Mouse (Mus musculus) intestine, embryonic 16.5 days (tissue): ENCODE measurements around the gene Slc3a2. TPM values are rescaled to one million over a fixed set of nuclear protein-coding genes. Genes with fewer than 3 reads are reported as not detected.

Source experiments
- ATAC-seq: fragments of 200-750 bp; cut with Nextera tagmentation; 2 replicates; pipeline ENCODE4 v1.8.0; 2017; ENCODE audit warnings: moderate TSS enrichment, moderate library complexity
- H3K27ac ChIP-seq: fragments of 300-500 bp; sonication (generic); 2 replicates; pipeline ENCODE4 v1.5.1; 2014; ENCODE audit warnings: mild to moderate bottlenecking, low read length
- H3K27me3 ChIP-seq: fragments of 300-500 bp; sonication (generic); replicated peaks from 2 replicates; pipeline ENCODE4 v1.6.1; 2014; ENCODE audit warnings: low read length, control low read depth, mixed read lengths; ENCODE audit not compliant: control insufficient read depth, insufficient read depth
- H3K36me3 ChIP-seq: fragments of 300-500 bp; sonication (generic); 2 replicates; pipeline ENCODE4 v1.6.1; 2014; ENCODE audit warnings: low read length, control low read depth; ENCODE audit not compliant: control insufficient read depth, insufficient read depth
- H3K4me1 ChIP-seq: fragments of 300-500 bp; sonication (generic); 2 replicates; pipeline ENCODE4 v1.6.1; 2014; ENCODE audit warnings: low read length, control low read depth, mixed read lengths; ENCODE audit not compliant: control insufficient read depth, insufficient read depth
- H3K4me2 ChIP-seq: fragments of 300-500 bp; sonication (generic); 2 replicates; pipeline ENCODE4 v1.6.1; 2014; ENCODE audit warnings: low read depth, low read length, control low read depth
- H3K4me3 ChIP-seq: fragments of 300-500 bp; sonication (generic); 2 replicates; pipeline ENCODE4 v1.5.1; 2014; ENCODE audit warnings: mild to moderate bottlenecking, low read length
- H3K9ac ChIP-seq: fragments of 300-500 bp; sonication (generic); 2 replicates; pipeline ENCODE4 v1.6.1; 2014; ENCODE audit warnings: low read depth, low read length
- H3K9me3 ChIP-seq: fragments of 300-500 bp; sonication (generic); 2 replicates; pipeline ENCODE4 v1.6.1; 2016; ENCODE audit warnings: low read length, control low read depth; ENCODE audit not compliant: control insufficient read depth
- WGBS: fragments of 180-500 bp; shearing (Covaris S2); extraction: QIAGEN DNeasy Blood & Tissue Kit; methylation state at CpG from one replicate; pipeline ENCODE4 v1.1.7; 2014; 5-methylcytosine and 5-hydroxymethylcytosine counted together
- polyA plus RNA-seq: library from polyadenylated mRNA; unstranded; fragments of >200 nt; fragmentation: Nextera tagmentation; extraction: Ambion mirVana; gene quantifications from 2 replicates; pipeline ENCODE4 v1.2.1, GENCODE M21; 2015

Slc3a2 gene
- polyA plus RNA-seq, 1 experiment from 2014 or later, result 211 TPM

GRCm38 (mm10) chr19:8713997-8714652 is 9.0 kb downstream of the Slc3a2 start:
- peaks cover 33% of the 10 kb centered on the region for H3K4me1 ChIP-seq
- H3K9me3 ChIP-seq, result no peaks in the 10 kb centered on the region
- 7% methylated on average over 13 of the region's 13 CpGs for WGBS
- H3K27me3 ChIP-seq, result no peaks in the 10 kb centered on the region
- peak overlapping the region; percentile 95 for H3K9ac ChIP-seq
- peak overlapping the region; percentile 91 for H3K4me3 ChIP-seq
- peak overlapping the region; percentile 96 for H3K27ac ChIP-seq
- peak overlapping the region; percentile 63 for H3K4me2 ChIP-seq
- peak; percentile 24 for ATAC-seq
- peaks cover 13% of the 10 kb centered on the region; the same call in 1 of the 2 replicates for H3K36me3 ChIP-seq

GRCm38 (mm10) chr19:8713306-8713996 is 9.7 kb downstream of the Slc3a2 start:
- peak overlapping the region; percentile 91 for H3K4me3 ChIP-seq
- H3K4me1 ChIP-seq, result peaks cover 33% of the 10 kb centered on the region
- H3K4me2 ChIP-seq, result peak overlapping the region; percentile 63
- H3K27me3 ChIP-seq, result no peaks in the 10 kb centered on the region
- H3K27ac ChIP-seq, result peak overlapping the region; percentile 96
- ATAC-seq, result peak; percentile 90
- under 1% methylated on average over 51 of the region's 51 CpGs for WGBS
- H3K36me3 ChIP-seq, result peaks cover 16% of the 10 kb centered on the region; the same call in 1 of the 2 replicates
- H3K9ac ChIP-seq, result peak overlapping the region; percentile 95
- no peaks in the 10 kb centered on the region for H3K9me3 ChIP-seq

- H3K9me3 ChIP-seq, result no peaks in the 10 kb centered on the region
- H3K27ac ChIP-seq, result peak overlapping the region; percentile 96
- peak overlapping the region; percentile 63 for H3K4me2 ChIP-seq
- peaks cover 21% of the 10 kb centered on the region; the same call in 1 of the 2 replicates for H3K36me3 ChIP-seq
- WGBS, result under 1% methylated on average over 13 of the region's 13 CpGs
- H3K9ac ChIP-seq, result peak overlapping the region; percentile 95
- ATAC-seq, result peak; percentile 49
- peaks cover 33% of the 10 kb centered on the region for H3K4me1 ChIP-seq
- peak overlapping the region; percentile 91 for H3K4me3 ChIP-seq
- H3K27me3 ChIP-seq, result no peaks in the 10 kb centered on the region
Observed at GRCm38 (mm10) chr19:8712870-8713305, 10.3 kb downstream of the Slc3a2 start.

GRCm38 (mm10) chr19:8711949-8712869 is 11.0 kb downstream of the Slc3a2 start:
- peaks cover 33% of the 10 kb centered on the region for H3K4me1 ChIP-seq

GRCm38 (mm10) chr19:8711506-8711905 is 11.7 kb downstream of the Slc3a2 start:
- Histone ChIP-seq H3K9me3 (no peaks in the 10 kb centered on the region), H3K36me3 (peaks cover 30% of the 10 kb centered on the region; the same call in 1 of the 2 replicates), H3K27me3 (no peaks in the 10 kb centered on the region), H3K4me3 (peak overlapping the region; percentile 91), H3K9ac (peak overlapping the region; percentile 95), H3K4me1 (peaks cover 33% of the 10 kb centered on the region), H3K4me2 (peak overlapping the region; percentile 63), H3K27ac (0 out of 2 replicates have a peak overlapping the region, but pooled peaks have one; percentile 28)
- no peak for ATAC-seq
- WGBS, result 62% methylated on average over 4 of the region's 4 CpGs

More at GRCm38 (mm10) chr19:8711949-8712869, 11.0 kb downstream of the Slc3a2 start:
- H3K27ac ChIP-seq, result peak overlapping the region; percentile 96
- H3K9me3 ChIP-seq, result no peaks in the 10 kb centered on the region
- H3K36me3 ChIP-seq, result peaks cover 24% of the 10 kb centered on the region; the same call in 1 of the 2 replicates
- H3K9ac ChIP-seq, result peak overlapping the region; percentile 95
- 44% methylated on average over 10 of the region's 10 CpGs for WGBS
- H3K27me3 ChIP-seq, result no peaks in the 10 kb centered on the region
- peak overlapping the region; percentile 91 for H3K4me3 ChIP-seq
- peak overlapping the region; percentile 63 for H3K4me2 ChIP-seq
- ATAC-seq, result no peak

- Histone ChIP-seq H3K4me2 (no peak overlapping the region), H3K36me3 (peaks cover 30% of the 10 kb centered on the region; the same call in 1 of the 2 replicates), H3K9ac (peak overlapping the region; percentile 22; the same call in 1 of the 2 replicates), H3K4me3 (no peak overlapping the region), H3K4me1 (peaks cover 33% of the 10 kb centered on the region), H3K27ac (peak overlapping the region; percentile 30; the same call in 1 of the 2 replicates), H3K27me3 (no peaks in the 10 kb centered on the region), H3K9me3 (no peaks in the 10 kb centered on the region)
- no peak for ATAC-seq
- WGBS, result 89% methylated on average over 2 of the region's 2 CpGs
Observed at GRCm38 (mm10) chr19:8710057-8710456, 13.1 kb downstream of the Slc3a2 start.

- ATAC-seq, result no peak
- H3K9ac ChIP-seq, result no peak overlapping the region
- 0 out of 2 replicates have a peak overlapping the region, but pooled peaks have one; percentile 8 for H3K27ac ChIP-seq
- no peaks in the 10 kb centered on the region for H3K27me3 ChIP-seq
- H3K9me3 ChIP-seq, result no peaks in the 10 kb centered on the region
- no peak overlapping the region for H3K4me2 ChIP-seq
- H3K36me3 ChIP-seq, result peaks cover 30% of the 10 kb centered on the region; the same call in 1 of the 2 replicates
- WGBS, result 90% methylated on average over 8 of the region's 8 CpGs
- peaks cover 29% of the 10 kb centered on the region for H3K4me1 ChIP-seq
- H3K4me3 ChIP-seq, result no peak overlapping the region
Observed at GRCm38 (mm10) chr19:8708954-8709353, 14.2 kb downstream of the Slc3a2 start.

GRCm38 (mm10) chr19:8706930-8707329 is 16.2 kb downstream of the Slc3a2 start:
- Histone ChIP-seq H3K9me3 (no peaks in the 10 kb centered on the region), H3K4me1 (peaks cover 23% of the 10 kb centered on the region), H3K27ac (no peak overlapping the region), H3K4me3 (no peak overlapping the region), H3K27me3 (no peaks in the 10 kb centered on the region), H3K9ac (no peak overlapping the region), H3K4me2 (no peak overlapping the region), H3K36me3 (peaks cover 29% of the 10 kb centered on the region; the same call in 1 of the 2 replicates)
- 94% methylated on average over 7 of the region's 7 CpGs for WGBS
- ATAC-seq, result no peak
